Mouse (Mus musculus): Measurements from ENCODE around the gene Gm3667.
"Not testable (repeated sequence)": the region's sequence is repeated elsewhere in the genome, so short reads cannot be mapped to it uniquely, and the experiment has no call there.

The Gm3667 gene

DNA sequence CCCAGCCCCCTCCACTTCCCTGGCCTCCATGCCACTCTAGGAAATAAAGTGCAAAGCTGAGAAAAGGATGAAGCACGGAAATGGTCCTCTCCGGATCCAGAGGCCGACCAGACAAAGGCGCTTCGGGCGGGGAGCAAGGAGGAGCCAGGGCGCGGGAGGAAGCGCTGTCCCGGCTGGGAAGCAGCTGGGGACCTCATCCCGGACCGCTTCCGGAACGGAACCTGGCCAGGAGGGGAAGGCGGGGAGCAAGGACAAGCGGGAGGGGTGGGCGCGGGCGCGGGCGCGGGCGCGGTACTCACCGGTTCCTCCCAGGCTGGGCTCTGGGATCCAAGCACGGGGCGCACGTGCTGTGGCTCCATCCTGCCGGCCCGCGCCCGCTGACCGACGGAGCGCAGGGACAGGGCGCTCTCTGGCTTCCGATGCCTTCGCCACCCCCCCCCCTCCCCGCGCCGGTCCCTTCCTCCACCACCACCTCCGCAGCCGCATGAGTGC lies at the start of gene Gm3667:
TSS of gene Gm3667 (minus strand) at position 442 of the 492 bp plus-strand sequence.
- DNase-seq: peak; percentile 10

DNA sequence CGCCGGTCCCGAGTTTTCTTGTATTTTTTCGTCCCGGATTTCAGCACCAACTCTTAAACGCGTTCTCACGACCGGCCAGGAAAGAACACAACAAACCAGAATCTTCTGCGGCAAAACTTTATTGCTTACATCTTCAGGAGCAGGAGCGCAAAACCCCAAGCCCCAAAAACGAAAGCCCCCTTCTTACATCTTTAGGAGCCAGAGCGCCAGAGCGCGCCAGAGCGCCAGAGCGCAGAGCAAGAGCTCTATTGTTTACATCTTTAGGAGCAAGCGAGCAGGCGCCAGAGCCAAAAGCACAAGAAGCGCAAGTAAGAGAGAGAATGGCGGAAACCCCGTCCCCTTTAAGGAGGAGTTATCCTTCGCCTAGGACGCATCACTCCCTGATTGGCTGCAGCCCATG lies 10.1 kb upstream of the Gm3667 start:
- peak; percentile 1 for DNase-seq

DNA sequence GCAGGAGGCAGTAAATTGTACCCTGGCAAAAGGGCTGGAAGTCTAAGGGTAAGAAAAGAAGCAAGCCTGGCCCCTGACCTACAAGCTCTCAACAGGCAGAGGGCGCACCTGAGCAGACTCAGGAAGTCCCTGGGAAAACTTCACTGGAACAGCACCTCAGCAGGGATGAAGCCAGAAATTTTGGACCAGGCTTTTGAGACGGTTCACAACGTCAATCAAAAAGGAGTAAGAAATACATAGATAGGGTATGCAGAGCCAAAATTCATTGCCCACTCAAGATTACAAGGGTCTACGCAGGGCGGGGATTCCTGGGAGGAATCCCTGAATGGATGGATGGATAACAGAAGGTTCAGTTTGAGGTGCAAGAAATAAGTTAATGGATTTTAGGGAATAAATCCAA lies 951 bp downstream of the Gm3667 start:
- DNase-seq: peak; percentile 1

DNA sequence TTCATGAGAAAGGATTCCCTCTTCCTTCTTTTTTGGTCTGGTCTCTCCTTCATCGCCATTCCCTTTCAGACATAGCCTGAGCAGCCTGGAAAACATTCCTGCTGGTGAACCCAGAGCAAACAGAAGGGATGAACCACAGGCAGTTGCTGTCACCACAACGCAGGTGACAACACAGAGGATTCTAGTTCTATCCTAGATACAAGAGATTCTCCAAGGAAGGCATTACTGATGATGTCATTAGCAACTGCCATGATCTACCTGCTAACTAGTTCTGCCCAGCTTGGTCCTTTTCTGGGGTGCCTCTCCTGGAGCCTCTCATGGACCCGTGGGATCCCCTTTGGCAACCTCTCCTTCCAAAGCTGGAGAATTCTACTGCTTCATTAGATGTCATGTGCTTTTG lies 49.6 kb downstream of the Gm3667 start, which contains the start of gene Gm3642:
TSS of gene Gm3642 (minus strand) at position 101 of the 400 bp plus-strand sequence.
- not testable (repeated sequence) for DNase-seq

DNA sequence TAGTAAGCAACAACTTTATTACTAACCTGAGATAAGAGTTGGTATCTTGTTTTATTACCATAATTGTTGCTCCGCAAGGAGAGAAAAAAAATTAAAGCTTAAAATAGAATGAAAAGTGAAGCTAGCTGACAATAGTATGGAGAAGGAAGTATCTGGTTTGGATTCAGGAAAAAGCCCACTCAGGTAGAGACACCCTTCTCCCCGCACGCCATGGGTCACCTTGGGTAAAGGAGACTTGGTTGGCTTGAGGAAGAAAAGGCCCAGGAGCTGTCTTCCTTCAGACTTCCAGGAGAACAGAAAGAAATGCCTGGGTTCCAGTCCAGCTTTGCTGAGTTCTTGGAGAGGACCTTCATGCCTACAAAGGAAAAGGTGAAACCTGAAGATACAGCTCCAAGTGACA lies 66.5 kb downstream of the Gm3667 start:
- DNase-seq: not testable (repeated sequence)

Data from right cerebral cortex, postnatal 4 days (tissue).